Mouse (Mus musculus): Measurements from ENCODE around the gene Mpp6.

The Mpp6 gene

GRCm38 (mm10) chr6:50228180-50228579 is 118.1 kb downstream of the Mpp6 start:
- DNase-seq (ENCODE audit: low spot score in 2 of 2) = no peak

GRCm38 (mm10) chr6:50231288-50231687 is 121.2 kb downstream of the Mpp6 start:
- DNase-seq (ENCODE audit: low spot score in 2 of 2) = no peak

GRCm38 (mm10) chr6:50232984-50233383 is 122.9 kb downstream of the Mpp6 start:
- no peak for DNase-seq (ENCODE audit: low spot score in 2 of 2)

GRCm38 (mm10) chr6:50237963-50238362 is 127.9 kb downstream of the Mpp6 start:
- DNase-seq (ENCODE audit: low spot score in 2 of 2) = no peak

- DNase-seq (ENCODE audit: low spot score in 2 of 2) = no peak
Measured at GRCm38 (mm10) chr6:50239902-50240301, 129.9 kb downstream of the Mpp6 start.

GRCm38 (mm10) chr6:50240437-50240836 is 130.4 kb downstream of the Mpp6 start:
- no peak for DNase-seq (ENCODE audit: low spot score in 2 of 2)

GRCm38 (mm10) chr6:50244126-50244525 is 134.1 kb downstream of the Mpp6 start:
- DNase-seq (ENCODE audit: low spot score in 2 of 2) = no peak

GRCm38 (mm10) chr6:50244967-50245366 is 134.9 kb downstream of the Mpp6 start:
- DNase-seq (ENCODE audit: low spot score in 2 of 2) = peak in 1 of 2 experiments; percentile 7

GRCm38 (mm10) chr6:50247356-50247755 is 137.3 kb downstream of the Mpp6 start:
- DNase-seq (ENCODE audit: low spot score in 2 of 2) = peak in 1 of 2 experiments; percentile 42

GRCm38 (mm10) chr6:50247791-50248190 is 137.8 kb downstream of the Mpp6 start:
- peak in 1 of 2 experiments; percentile 54 for DNase-seq (ENCODE audit: low spot score in 2 of 2)
